28 mouse cellular contexts compared by ENCODE assay signal in genomic region chr1:177547716-177548115, GRCm38 (mm10).
"Had no signal": no experiment of that assay in that cellular context is flagged by ENCODE, and none has a peak within 500 bp of the region (broad histone marks: within the 10 kb centered on the region; RNA-seq: fewer than 3 reads in every experiment).

No protein-coding gene starts in this region.

- H3K9ac ChIP-seq: limb, embryonic 12.5 days; limb, embryonic 13.5 days; limb, embryonic 15.5 days; liver, embryonic 12.5 days; liver, embryonic 13.5 days; liver, embryonic 14.5 days; liver, embryonic 15.5 days; liver, postnatal 0 days; lung, embryonic 14.5 days; lung, embryonic 15.5 days; midbrain, embryonic 12.5 days; midbrain, embryonic 13.5 days; midbrain, embryonic 15.5 days; neural tube, embryonic 12.5 days had no signal

- H3K27ac ChIP-seq: limb, embryonic 10.5 days; limb, embryonic 12.5 days; limb, embryonic 13.5 days; limb, embryonic 15.5 days; liver, embryonic 12.5 days; liver, embryonic 13.5 days; liver, embryonic 14.5 days; liver, embryonic 15.5 days; lung, embryonic 15.5 days; macrophage; midbrain, embryonic 10.5 days; midbrain, embryonic 12.5 days; midbrain, embryonic 13.5 days; midbrain, embryonic 15.5 days; neural tube, embryonic 12.5 days had no signal

- H3K27me3 ChIP-seq: limb, embryonic 12.5 days; limb, embryonic 13.5 days; limb, embryonic 15.5 days; liver, embryonic 12.5 days; liver, embryonic 13.5 days; liver, embryonic 15.5 days; lung, embryonic 15.5 days; megakaryocyte, embryonic 14.5 days; midbrain, embryonic 12.5 days; midbrain, embryonic 15.5 days; neural tube, embryonic 12.5 days had no signal

- H3K4me1 ChIP-seq: limb, embryonic 12.5 days; limb, embryonic 13.5 days; limb, embryonic 15.5 days; liver, embryonic 12.5 days; liver, embryonic 15.5 days; lung, embryonic 15.5 days; megakaryocyte, embryonic 14.5 days; midbrain, embryonic 12.5 days; midbrain, embryonic 15.5 days; neural tube, embryonic 12.5 days had no signal

- H3K9me3 ChIP-seq: limb, embryonic 10.5 days; limb, embryonic 12.5 days; limb, embryonic 13.5 days; limb, embryonic 15.5 days; liver, embryonic 12.5 days; liver, embryonic 13.5 days; liver, embryonic 15.5 days; lung, embryonic 15.5 days; midbrain, embryonic 10.5 days; midbrain, embryonic 12.5 days; midbrain, embryonic 13.5 days; midbrain, embryonic 15.5 days; neural tube, embryonic 12.5 days had no signal

- DNase-seq: left cerebral cortex, postnatal 4 days; liver; liver, embryonic 13.5 days; liver, postnatal 0 days; lung, adult 18-20 months; lung, adult 2 months; lung, embryonic 14.5 days; lung, postnatal 10 days; lung, postnatal 14 days; lung, postnatal 36 days; lung, postnatal 4 days; midbrain, embryonic 14.5 days had no signal

- H3K36me3 ChIP-seq: limb, embryonic 10.5 days; limb, embryonic 12.5 days; limb, embryonic 13.5 days; limb, embryonic 15.5 days; liver, embryonic 12.5 days; liver, embryonic 13.5 days; liver, embryonic 15.5 days; lung, embryonic 15.5 days; midbrain, embryonic 10.5 days; midbrain, embryonic 12.5 days; midbrain, embryonic 13.5 days; midbrain, embryonic 15.5 days; neural tube, embryonic 12.5 days had no signal

- H3K4me3 ChIP-seq: limb, embryonic 10.5 days; limb, embryonic 12.5 days; limb, embryonic 13.5 days; limb, embryonic 15.5 days; liver, embryonic 12.5 days; liver, embryonic 13.5 days; liver, embryonic 15.5 days; lung, embryonic 15.5 days; megakaryocyte, embryonic 14.5 days; midbrain, embryonic 10.5 days; midbrain, embryonic 12.5 days; midbrain, embryonic 13.5 days; midbrain, embryonic 15.5 days; myocyte; neural tube, embryonic 12.5 days had no signal
